Mouse (Mus musculus) kidney, postnatal 10 days (tissue): ENCODE results near the gene Pak2.
"Not testable (repeated sequence)": the region's sequence is repeated elsewhere in the genome, so short reads cannot be mapped to it uniquely, and the experiment has no call there.

Source experiments
- DNase-seq: peaks from one replicate; pipeline ENCODE4 v3.0.0; 2021; ENCODE audit warnings: mixed read lengths

Pak2 gene

DNA sequence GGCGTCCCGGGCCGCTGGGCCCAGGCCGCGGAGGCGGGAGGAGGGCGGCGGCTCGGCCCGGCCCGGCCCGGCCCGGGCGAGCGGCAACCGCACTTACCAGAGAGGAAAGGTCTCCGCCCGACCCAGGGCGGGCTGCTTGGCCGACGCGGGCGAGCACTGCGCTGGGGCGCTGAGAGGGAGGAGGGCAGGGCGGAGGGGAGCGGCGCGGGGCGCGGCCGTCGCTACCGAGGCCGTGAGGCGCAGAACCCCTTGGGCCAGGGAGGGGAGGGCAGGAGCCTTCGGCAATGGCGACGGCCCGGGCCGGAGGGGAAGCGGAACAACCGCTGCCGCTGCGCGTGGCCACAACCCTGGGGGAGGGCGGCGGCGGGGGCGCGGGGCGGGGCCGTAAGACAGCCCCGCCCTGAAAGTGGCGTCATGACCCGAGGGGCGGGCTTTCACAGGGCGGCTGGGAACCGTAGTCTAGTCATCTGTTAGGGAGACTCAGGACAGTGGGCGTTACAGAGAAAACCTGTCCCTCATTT lies at the start of gene Pak2:
Pak2 (minus strand) TSS at position 352 of the 521 bp plus-strand sequence.
- peak; percentile 94 for DNase-seq

DNA sequence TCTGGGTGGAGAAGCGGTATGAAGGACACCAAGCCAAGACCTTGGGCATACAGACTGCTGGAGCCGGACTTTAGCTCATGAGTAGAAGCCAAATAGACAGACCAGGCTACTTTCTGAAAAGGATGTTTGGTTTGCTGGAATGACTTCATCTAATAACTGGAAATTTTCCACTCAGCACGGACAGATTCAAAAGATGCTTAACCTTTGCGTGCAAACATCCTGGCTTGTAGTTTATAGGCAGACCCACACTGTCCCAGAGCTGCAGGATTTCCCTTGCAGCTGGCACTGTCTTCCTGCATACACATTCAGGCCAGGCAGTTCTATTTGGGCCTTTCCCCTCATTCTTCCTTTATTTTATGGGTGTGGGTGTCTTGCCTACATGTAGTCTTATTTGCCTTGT lies 47.9 kb upstream of the Pak2 start:
- DNase-seq: no peak

DNA sequence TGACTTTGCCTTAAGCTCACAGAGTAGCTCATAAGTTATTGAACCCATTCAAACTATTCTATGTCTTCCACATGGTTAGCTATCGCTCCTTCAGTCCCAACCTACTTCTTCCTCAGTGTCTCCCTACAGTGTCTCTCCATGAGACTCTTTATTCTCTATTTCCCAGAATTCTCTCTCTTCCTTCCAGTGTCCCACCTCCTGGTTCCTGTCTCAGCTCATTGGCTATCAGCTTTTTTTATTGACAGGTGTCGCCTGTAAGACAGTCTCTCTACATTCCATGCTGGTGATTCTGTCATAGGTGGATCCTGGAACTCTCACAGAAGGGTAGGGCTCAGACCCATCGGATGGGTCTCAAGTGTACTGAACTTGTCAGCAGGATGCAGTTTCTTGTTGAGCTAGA lies 46.2 kb upstream of the Pak2 start:
- DNase-seq: no peak

DNA sequence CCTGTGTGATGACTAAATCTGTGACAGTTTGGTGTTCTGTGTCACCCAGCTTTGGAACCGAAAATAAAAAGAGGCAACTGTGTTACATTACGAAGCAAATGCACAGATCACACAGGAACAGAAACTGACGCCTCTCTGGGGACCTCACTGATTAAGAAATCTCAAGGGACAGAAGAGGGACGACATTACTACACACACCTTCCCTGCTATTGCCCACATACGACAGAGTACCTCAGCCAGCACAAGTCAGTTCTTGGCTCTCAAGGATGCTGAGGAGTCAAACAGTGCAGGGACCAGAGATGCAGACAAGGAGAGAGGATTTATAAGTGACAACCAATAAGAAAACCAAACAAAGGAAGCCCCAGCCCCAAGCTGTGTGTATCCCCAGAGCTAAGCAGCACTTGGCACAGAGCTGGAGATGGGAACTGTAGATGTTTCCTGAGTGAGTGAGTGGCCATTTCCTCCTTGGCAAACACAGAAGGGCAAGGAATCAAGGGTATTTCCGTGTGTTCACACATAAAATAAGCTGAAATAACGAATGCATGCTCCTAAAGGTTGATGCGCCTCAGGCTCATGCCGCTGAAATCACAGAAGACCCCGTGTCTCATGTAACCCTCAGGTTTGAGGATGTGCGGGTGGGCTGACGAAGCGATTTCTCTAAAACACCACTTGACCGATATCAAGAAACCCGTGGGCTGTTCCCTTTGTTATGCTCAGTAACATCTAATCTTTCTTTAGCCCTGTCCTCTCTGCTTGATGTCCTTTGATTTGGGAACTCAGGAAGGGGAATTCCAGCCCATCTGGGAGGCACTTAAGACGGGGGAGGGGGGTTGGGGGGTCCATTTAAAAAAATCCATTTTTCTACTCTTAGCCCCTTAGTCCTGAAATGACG lies 45.5 kb upstream of the Pak2 start:
- peak; percentile 52 for DNase-seq

DNA sequence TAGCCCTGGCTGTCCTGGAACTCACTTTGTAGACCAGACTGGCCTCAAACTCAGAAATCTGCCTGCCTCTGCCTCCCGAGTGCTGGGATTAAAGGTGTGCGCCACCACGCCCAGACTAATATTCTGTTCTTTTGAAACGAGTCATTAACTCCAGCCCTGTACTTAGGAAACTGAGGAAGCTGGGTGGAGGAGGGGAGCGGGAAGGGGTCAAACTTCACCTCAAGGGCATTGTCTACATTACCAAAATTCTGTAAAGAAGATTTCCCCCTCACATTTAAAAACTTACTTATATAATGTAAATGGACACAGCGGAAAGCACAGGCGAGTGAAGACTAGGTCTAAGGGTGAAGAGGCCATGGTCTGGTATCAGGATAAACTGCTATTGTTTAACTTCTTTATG lies 44.9 kb upstream of the Pak2 start:
- no peak for DNase-seq

DNA sequence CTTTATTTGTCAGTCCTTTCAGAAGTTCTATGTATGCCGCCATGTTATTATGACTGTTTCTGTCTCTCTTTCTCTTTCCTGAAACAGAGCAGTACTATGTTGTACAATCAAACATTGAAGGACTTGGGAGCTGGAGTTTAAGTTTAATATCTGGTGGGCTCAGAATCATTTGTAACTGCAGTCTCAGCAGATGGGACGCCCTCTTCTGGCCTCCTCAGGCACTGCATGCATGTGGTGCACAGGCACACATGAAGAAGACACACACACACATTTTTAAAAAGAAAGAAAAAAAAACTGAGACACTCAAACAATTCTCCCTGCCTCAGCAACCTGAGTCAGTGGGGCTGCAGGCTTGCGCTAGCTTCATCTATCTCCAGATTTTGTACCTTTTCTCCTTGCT lies 41.3 kb upstream of the Pak2 start:
- no peak for DNase-seq

DNA sequence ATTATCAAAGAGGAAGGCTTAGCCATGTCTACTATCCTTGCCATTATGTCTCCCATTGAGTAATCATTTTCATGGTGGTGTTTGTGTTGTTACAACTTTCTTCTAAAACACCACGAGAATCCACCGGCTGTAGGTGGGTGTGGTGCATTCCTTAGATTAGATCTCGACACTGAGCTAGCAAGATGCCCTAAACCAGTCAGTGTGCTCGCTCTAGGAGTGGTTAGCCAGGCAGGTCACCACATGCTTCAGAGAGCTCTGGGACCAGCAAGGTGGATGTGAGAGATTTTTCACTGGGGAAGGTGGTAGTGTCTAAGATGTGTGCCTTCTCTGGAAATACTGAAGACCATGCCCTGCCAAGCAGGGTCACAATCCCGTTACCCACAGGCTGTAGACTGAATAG lies 37.0 kb upstream of the Pak2 start:
- no peak for DNase-seq

DNA sequence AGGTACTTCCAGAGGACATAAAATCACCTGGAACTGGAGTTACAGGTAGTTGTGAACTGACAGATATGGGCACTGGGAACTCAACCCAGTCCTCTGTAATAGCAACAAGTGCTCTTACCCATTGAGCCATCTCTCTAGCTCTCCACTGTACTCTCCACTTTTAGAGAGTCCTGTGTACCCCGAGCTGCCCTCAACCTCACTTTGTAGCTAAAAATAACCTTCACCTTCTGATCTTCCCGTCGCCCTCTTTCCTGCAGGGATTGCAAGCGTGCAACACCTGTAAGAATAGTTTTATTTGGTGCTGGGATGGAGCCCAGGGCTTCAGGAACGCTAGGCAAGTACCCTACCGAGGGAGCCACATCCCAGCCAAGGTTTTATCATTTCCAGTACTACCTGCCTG lies 36.6 kb upstream of the Pak2 start:
- no peak for DNase-seq

DNA sequence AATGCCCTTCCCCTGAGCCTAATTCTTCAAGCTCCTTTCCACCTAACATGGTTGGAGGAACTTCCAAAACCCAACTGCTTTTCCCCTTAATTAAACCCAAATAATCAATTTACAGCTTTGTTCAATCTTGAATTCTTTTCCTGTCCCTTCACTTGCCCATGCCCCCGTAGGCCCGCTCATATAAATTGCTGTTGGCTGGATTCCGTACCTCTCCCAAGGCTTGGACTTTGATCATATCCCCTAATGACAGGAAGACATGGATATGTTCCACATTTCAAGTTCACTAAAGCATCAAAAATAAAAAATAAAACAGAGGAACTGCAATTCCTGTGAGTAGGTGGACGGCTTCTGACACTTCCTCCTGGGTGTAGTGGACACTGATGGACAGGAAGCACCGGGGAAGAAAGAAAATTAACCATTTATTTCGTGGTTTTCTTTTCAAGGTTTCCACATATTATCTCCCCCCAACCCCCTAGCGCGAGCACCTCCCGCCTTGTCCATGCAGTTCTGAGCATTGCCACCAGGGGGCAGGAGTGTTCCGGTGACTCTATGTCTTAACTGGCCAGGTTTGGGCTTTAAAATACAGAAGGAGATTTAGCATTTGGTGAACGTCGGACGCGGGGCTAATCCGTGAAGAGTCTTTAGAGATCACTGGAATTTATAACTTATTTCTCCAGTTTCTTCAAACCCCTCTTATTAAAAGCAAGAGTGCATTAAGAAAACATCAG lies 36.0 kb upstream of the Pak2 start:
- DNase-seq: peak; percentile 91

DNA sequence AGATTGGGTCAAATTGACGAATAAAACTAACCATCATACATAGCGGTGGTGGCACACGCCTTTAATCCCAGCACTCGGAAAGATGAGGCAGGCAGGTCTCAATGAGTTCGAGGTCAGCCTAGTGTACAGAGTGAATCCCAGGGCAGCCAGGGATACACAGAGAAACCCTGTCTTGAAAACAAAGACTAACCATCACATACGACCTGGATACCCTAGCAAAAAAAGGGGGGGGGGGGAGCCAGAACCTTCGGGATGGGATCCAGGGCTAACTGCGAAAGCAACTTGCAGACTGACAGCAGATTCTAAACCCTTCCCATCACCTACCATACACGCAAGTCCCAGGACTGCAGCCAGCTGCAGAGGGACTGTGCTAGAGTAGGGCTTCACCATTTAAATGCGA lies 35.3 kb upstream of the Pak2 start:
- no peak for DNase-seq

DNA sequence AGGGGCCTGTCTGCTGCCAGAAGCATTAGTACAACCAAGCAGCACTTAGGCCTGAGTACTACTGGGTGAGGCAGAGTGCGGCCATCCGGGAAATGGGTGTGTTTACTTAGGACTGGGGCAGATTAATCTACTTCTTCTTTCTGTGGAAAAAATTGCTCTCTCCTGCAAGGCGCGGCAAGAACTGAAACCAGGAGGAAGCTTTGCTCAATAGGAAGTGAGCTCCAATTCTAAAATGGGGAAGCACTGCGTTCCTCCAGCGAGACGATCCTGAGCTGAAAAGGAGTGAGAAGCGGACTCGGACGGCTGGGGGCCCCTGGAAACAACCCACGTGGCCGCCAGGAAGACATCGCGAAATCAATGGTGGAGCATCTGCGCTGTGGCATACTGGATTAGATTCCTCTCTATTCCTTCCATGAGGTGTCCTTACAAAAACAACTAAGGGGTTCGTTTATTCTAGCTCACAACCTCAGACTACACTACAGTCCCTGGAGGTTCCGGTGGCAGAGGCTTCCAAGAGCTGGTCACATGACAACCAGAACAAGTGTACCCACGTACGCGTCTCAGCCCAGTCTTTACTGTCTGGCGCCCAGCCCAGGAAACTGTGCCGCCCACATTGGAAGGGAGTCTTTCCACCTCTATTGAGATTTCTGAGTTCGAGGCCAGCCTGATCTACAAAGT lies 34.5 kb upstream of the Pak2 start:
- DNase-seq: peak; percentile 62

DNA sequence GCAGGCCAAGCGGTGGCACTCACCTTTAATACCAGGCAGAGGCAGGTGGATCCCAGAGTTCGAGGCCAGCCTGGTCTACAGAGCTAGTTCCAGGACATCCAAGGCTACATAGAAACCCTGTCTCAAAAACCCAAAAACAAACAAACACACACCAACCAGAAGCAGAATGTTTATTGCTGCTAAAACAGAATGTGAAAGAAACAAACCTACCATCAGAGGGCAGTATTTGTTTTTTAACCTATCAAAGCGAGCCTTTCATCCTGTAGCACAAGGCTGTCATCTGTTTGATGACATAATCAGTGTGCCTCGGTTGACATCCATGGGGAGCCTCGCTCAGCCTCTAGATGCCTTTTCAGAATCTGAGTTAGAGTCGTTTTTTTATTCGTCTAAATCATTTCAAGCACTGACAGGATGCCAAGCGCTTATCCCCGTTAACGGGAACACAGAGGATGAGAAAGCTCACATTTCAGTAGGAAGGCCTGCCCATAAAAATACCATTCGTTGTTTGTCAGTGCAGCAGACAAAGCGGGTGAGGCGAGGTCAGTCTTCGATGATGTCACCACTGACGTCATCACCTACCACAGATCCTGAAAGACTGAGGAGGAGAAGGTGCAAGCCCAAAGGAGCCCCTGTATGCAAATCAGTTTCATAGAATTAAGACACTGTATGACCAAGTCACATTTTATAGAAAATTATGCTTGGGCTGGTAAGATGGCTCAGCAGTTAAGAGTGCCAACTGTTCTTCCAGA lies 32.0 kb upstream of the Pak2 start:
- no peak for DNase-seq

DNA sequence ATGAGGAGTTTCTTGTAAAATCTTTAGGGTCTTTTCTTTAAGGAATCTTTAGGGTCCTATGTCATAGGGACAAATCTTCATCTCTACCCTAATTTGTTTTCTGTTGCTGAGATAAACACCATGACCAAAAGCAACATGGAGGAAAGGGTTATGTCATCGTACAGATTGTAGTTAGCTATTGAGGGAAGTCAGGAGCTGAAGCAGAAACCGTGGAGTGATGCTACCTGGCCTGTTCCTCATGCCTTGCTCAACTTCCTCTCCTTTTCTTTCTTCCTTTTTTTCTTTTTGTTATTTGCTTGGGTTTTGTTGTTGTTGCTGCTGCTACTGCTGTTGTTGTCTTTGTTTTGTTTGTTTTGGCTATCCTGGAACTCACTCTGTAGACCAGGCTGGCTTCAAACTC lies 29.4 kb upstream of the Pak2 start:
- DNase-seq: no peak

DNA sequence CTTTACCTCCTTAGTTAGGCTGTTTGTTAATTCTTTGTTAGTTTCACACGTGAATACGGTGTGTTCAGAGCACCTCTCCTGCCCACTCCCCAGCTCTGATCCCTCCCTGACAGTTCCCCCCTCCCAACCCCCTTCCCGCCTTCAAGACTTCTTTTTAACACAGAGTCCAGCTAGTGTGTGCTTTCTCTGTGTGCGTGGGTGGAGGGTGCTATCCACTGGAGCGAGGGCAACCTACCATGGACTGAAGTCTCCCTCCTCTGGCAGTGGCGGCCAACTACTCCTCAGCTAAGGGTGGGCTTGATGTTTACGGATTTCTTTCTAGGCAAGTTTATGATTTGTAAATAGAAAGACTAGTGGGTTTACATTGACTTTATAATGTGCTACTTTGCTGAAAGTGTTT lies 29.0 kb upstream of the Pak2 start:
- DNase-seq: no peak

DNA sequence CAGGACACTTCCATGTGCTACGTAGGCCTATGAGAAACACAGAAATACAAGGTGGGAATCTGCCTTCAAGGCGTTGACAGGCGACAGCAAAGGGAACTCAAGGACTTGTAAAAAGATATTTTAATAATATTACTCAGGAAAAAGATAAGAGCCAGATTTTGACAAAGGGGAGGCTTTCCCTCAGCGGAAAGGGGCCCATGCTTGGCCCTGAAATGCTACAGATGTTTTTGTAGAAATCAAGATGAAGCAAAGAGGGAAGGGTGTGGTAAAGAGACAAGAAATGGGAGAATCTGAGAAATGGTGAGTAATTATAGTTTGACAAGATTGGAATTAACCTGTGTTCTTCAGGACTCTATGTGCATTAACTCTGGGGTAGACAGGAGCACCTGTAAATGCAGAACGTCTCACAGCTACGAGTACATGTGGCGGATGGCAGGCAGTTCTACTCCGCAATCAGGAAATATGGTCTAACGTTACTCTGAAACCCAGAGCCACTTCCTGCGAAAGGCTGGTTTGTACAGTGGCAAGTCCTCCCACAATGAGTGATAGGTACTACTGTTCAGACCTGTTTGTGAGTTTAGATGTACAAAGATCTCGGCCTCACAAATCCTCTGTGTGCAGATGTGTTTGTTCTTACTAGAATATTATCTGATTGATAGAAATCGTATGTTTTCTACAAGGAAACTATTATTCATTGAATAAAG lies 28.4 kb upstream of the Pak2 start:
- DNase-seq: no peak

DNA sequence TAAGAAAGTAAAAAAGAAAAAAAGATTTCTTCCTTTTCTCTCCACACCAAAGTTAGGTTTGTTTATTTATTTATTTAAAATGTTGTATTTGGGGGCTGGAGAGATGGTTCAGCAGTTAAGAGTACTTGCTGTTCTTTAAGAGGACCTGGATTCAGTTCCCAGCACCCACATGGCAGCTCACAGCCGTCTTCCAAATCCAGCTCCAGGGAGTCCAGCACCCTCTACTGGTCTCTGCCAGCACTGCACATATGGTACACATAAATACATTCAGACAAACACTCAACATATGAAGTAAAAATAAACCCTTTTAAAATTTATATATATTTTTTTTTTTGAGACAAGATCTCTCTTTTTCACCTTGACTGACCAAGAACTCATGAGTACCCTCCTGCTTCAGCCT lies 26.6 kb upstream of the Pak2 start:
- no peak for DNase-seq

DNA sequence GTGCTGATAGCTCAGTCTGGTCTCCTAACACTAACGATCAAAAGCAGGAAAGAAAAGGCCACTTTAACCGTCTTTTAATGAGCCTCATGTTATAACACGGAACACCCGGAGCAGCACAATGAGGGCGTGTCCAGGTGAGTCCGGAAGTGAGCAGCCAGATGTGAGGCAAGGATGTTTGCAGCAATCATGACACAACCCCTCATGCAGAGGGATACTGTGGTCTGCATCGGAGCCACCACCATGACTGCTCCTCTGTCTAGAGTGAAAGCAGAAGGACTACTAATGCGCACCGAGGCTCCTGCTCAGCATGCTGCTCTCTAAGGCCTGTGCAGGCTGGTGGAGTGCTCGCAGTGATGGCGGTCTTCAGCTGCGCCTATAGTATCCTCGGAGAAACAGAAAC lies 23.2 kb upstream of the Pak2 start:
- no peak for DNase-seq

DNA sequence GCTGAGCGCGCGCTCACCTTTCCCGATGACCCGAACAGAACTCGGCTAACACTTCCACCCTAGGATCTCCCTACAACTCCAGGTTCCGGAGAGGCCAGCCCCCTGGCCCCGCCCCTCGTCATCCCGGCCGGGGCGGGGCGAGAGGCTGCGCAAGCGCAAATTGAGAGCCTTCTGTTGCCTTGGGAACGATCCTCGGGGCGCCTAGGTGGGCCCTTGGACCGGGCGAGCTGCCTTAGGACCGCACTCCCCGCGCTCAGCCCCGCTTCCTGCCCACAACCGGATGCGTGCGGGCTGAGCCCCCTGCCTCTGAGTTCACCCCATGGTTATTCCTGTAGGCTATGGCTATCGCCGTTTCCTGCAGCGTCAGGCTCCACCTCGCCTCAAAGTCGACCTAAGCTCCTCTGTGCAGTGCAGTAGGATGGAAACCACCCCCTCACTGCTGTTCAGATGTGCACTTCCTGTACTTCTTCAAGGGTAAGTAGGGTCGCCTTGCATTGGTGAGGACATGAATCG lies 20.6 kb upstream of the Pak2 start, which contains the start of the genes Pigx and Cep19:
Pigx (minus strand) TSS at position 103 of the 513 bp plus-strand sequence.
Cep19 (plus strand) TSS at position 163 of the 513 bp plus-strand sequence.
- peak; percentile 93 for DNase-seq

DNA sequence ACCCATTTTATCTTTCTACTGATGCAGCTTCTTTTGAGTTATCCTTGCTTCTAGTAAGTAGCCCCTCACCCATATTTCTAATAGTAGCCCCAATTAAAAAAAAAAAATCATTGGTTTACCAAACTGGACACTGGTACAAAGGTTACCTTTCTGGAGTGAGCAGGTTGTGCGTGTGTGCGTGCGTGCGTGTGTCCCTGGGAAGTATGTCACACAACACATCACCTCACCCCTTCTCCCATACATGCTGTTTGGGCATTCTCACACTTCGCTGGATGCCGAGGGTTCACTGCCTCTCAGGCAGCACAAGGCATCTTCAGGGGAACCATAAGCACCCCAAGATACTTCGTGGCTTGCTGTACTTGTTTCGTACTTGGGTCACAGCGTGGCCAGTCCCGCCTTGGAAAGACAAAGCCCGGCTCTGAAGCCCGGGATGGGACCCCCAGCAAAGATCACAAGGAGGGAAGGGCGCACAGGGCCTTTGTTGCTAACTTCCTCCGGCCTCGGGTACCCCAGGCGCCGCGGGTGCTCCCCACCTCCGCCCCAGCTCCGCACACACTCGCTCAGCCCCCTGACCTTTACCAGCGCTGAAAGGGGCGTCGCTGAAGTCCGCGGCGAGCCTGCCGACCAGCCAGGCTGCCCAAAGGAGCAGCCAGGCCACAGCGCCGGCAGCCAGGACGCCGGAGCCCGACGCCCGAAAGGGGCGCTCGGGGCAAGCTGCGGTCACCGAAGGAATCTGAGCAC lies 19.9 kb upstream of the Pak2 start:
- DNase-seq: no peak

DNA sequence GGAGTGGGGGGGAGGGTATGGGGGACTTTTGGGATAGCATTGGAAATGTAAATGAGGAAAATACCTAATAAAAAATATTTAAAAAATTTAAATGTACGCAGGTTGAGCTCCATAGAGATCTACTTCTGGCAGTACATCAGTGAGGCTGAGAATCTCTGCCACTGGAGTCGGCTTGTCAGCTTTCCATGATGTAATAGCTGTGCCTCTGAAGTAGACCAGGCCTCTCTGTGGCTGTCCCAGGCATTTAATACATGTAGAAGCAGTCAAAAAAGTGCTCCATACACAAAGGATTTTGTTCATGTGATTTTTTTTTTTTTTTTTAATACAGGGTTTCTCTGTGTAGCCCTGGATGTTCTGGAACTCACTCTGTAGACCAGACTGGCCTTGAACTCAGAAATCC lies 18.6 kb upstream of the Pak2 start:
- DNase-seq: not testable (repeated sequence)

DNA sequence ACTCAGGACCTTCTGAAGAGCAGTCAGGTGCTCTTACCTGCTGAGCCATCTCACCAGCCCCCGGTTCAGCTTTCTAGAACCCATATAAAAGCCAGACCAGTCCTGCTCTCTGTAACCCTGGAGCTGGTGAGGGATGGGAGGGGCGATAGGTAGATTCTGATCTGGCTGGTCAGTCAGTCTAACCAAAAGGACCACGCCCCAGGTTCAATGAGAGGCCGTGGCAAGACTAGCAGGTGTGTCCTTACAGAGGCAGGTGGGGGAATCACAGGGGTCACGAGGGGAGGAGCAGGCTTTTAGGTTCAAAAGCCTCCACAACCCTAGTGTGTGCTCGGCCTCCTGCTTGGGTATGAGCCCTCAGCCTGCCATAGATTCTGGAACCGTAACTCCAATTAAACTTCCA lies 12.3 kb upstream of the Pak2 start:
- no peak for DNase-seq
